Comparison of ENCODE assay signal across 8 mouse cellular contexts in the genomic region with DNA sequence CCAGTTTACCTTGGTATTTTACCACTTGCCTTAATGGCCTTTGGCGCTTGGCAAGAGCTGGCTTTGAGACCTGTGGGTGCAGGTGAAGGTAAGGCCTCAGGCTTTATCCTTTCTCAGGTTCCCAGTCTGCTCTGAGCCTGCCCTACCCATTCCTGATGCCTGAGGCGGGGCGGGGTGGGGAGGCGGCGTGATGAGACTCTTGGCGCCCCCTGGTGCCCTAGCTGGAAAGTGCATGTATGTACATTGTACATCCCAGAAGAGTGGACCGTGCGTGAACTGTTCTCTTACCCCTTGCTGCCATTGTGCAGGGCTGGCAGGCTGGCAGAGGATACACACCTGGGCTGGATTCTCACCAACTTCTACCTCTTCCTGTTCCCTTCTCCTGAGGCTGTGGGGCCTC. TPM values are rescaled to one million over a fixed set of nuclear protein-coding genes. Genes with fewer than 3 reads are reported as not detected.
A peak's percentile ranks its signal among the peaks of the same experiment; 100 is the strongest.
DNase-seq lines count a peak whose midpoint lies in the region; ATAC-seq and TF ChIP-seq lines count a peak whose summit lies in the region.

No protein-coding gene starts in this region.

- H3K9me3 ChIP-seq in E14TG2a.4 (ENCODE audit: low read length): peaks cover 6% of the 10 kb centered on the region; the same call in 1 of the 2 replicates
- H3K9me3 ChIP-seq in embryonic facial prominence, embryonic 14.5 days (ENCODE audit: control insufficient read depth, low read length): no peaks in the 10 kb centered on the region
- no peaks in the 10 kb centered on the region for H3K9me3 ChIP-seq in heart, embryonic 15.5 days (replicated peaks)
- no peaks in the 10 kb centered on the region for H3K9me3 ChIP-seq in liver, postnatal 0 days (ENCODE audit: low read length)
- no peaks in the 10 kb centered on the region for H3K9me3 ChIP-seq in neural tube, embryonic 13.5 days

- peak; percentile 66 for TF ChIP-seq CTCF in E14TG2a.4 (conservative IDR thresholded peaks at IDR 0.05; ENCODE audit: low read length)
- peak; percentile 96 for TF ChIP-seq CTCF in liver, postnatal 0 days (IDR thresholded peaks at IDR 0.05; ENCODE audit: low read depth)

- no peak overlapping the region for H3K4me2 ChIP-seq in embryonic facial prominence, embryonic 14.5 days (ENCODE audit: low read depth, low read length)
- 0 out of 2 replicates have a peak overlapping the region, but pooled peaks have one; percentile 15 for H3K4me2 ChIP-seq in heart, embryonic 15.5 days
- no peak overlapping the region for H3K4me2 ChIP-seq in liver, postnatal 0 days (ENCODE audit: low read depth, low read length)
- H3K4me2 ChIP-seq in neural tube, embryonic 13.5 days: no peak overlapping the region

- peaks cover 50% of the 10 kb centered on the region for H3K4me1 ChIP-seq in E14TG2a.4 (replicated peaks; ENCODE audit: low read depth, low read length)
- no peaks in the 10 kb centered on the region; the same call in 1 of the 2 replicates for H3K4me1 ChIP-seq in embryonic facial prominence, embryonic 14.5 days (ENCODE audit: control insufficient read depth, insufficient read depth, low read length)
- peaks cover 13% of the 10 kb centered on the region; the same call in 1 of the 2 replicates for H3K4me1 ChIP-seq in heart, embryonic 15.5 days (replicated peaks)
- no peaks in the 10 kb centered on the region for H3K4me1 ChIP-seq in liver, postnatal 0 days (ENCODE audit: insufficient read depth)
- H3K4me1 ChIP-seq in neural tube, embryonic 13.5 days (replicated peaks): peaks cover 8% of the 10 kb centered on the region

- H3K27me3 ChIP-seq in E14TG2a.4 (ENCODE audit: insufficient read depth, low read length): peaks cover 4% of the 10 kb centered on the region; the same call in 1 of the 2 replicates
- no peaks in the 10 kb centered on the region for H3K27me3 ChIP-seq in embryonic facial prominence, embryonic 14.5 days (replicated peaks; ENCODE audit: control insufficient read depth, insufficient read depth, low read length)
- 0 out of 2 replicates have a peak, but pooled peaks cover 4% of the 10 kb centered on the region for H3K27me3 ChIP-seq in heart, embryonic 15.5 days
- H3K27me3 ChIP-seq in liver, postnatal 0 days (ENCODE audit: insufficient read depth, low read length): no peaks in the 10 kb centered on the region
- H3K27me3 ChIP-seq in neural tube, embryonic 13.5 days: peaks cover 15% of the 10 kb centered on the region

- DNase-seq in adrenal gland, postnatal 4 days (ENCODE audit: low spot score in 2 of 2): peak; percentile 69 to 71
- DNase-seq in embryonic facial prominence, embryonic 14.5 days (ENCODE audit: low spot score): peak; percentile 80
- DNase-seq in kidney, postnatal 14 days: peak; percentile 89
- peak; percentile 91 for DNase-seq in liver, postnatal 0 days
- peak; percentile 78 for DNase-seq in thymus, postnatal 0 days (ENCODE audit: low spot score)

- no peak overlapping the region; the same call in 1 of the 2 replicates for H3K27ac ChIP-seq in embryonic facial prominence, embryonic 14.5 days (replicated peaks; ENCODE audit: low read depth, low read length)
- H3K27ac ChIP-seq in heart, embryonic 15.5 days: no peak overlapping the region
- H3K27ac ChIP-seq in liver, postnatal 0 days (ENCODE audit: low read depth): no peak overlapping the region
- no peak overlapping the region for H3K27ac ChIP-seq in neural tube, embryonic 13.5 days (replicated peaks)

- ATAC-seq in embryonic facial prominence, embryonic 14.5 days (ENCODE audit: low read depth): peak; percentile 86
- peak; percentile 69 for ATAC-seq in heart, embryonic 15.5 days (replicated peaks; ENCODE audit: insufficient number of reproducible peaks, insufficient read depth, low FRiP score, low read depth)
- ATAC-seq in liver, postnatal 0 days: peak; percentile 86
- ATAC-seq in neural tube, embryonic 13.5 days (ENCODE audit: low read depth): peak; percentile 83

- TF ChIP-seq EP300 in liver, postnatal 0 days (IDR thresholded peaks at IDR 0.05; ENCODE audit: low read depth): no peak

- H3K9ac ChIP-seq in embryonic facial prominence, embryonic 14.5 days (ENCODE audit: low read depth, low read length): no peak overlapping the region
- no peak overlapping the region for H3K9ac ChIP-seq in heart, embryonic 15.5 days
- no peak overlapping the region for H3K9ac ChIP-seq in liver, postnatal 0 days (replicated peaks)
- no peak overlapping the region for H3K9ac ChIP-seq in neural tube, embryonic 13.5 days

- no peak overlapping the region for H3K4me3 ChIP-seq in E14TG2a.4 (replicated peaks; ENCODE audit: low read length)
- no peak overlapping the region for H3K4me3 ChIP-seq in embryonic facial prominence, embryonic 14.5 days (ENCODE audit: low read depth, low read length)
- H3K4me3 ChIP-seq in heart, embryonic 15.5 days: no peak overlapping the region
- H3K4me3 ChIP-seq in liver, postnatal 0 days (ENCODE audit: low read depth, low read length): no peak overlapping the region
- H3K4me3 ChIP-seq in neural tube, embryonic 13.5 days: no peak overlapping the region

- 1% methylated on average over 8 of the region's 8 CpGs for WGBS in embryonic facial prominence, embryonic 14.5 days
- under 1% methylated on average over 8 of the region's 8 CpGs for WGBS in heart, embryonic 15.5 days
- WGBS in liver, postnatal 0 days (ENCODE audit: insufficient replicate concordance): 3% methylated on average over 8 of the region's 8 CpGs
- 2% methylated on average over 8 of the region's 8 CpGs for WGBS in neural tube, embryonic 13.5 days

- H3K36me3 ChIP-seq in E14TG2a.4 (ENCODE audit: insufficient read depth, low read length): no peaks in the 10 kb centered on the region
- peaks cover 23% of the 10 kb centered on the region for H3K36me3 ChIP-seq in embryonic facial prominence, embryonic 14.5 days (ENCODE audit: control insufficient read depth, insufficient read depth, low read length)
- peaks cover 9% of the 10 kb centered on the region; the same call in 1 of the 2 replicates for H3K36me3 ChIP-seq in heart, embryonic 15.5 days
- peaks cover 9% of the 10 kb centered on the region for H3K36me3 ChIP-seq in liver, postnatal 0 days (replicated peaks; ENCODE audit: insufficient read depth, low read length)
- H3K36me3 ChIP-seq in neural tube, embryonic 13.5 days: no peaks in the 10 kb centered on the region

RNA-seq across cellular contexts. Expression of a gene that starts 16.8 kb away (rescaled TPM):
- total RNA-seq in adrenal gland, postnatal 4 days (2021): 10 to 100 TPM; 11.5 to 15.5 TPM
- polyA plus RNA-seq in embryonic facial prominence, embryonic 14.5 days (2014; fragmentation: Nextera tagmentation; extraction: Ambion mirVana): 9.5 and 10.1 TPM in 2 replicates
- polyA plus RNA-seq in heart, embryonic 15.5 days (2015; fragmentation: Nextera tagmentation; extraction: Ambion mirVana): 2.1 and 5.3 TPM in 2 replicates
- 27.3 and 30.0 TPM in 2 replicates for polyA plus RNA-seq in liver, postnatal 0 days (2015; fragmentation: Nextera tagmentation; extraction: Ambion mirVana)
- 19.7 and 21.8 TPM in 2 replicates for polyA plus RNA-seq in neural tube, embryonic 13.5 days (2015; fragmentation: Nextera tagmentation; extraction: Ambion mirVana)
- 14.6 and 15.1 TPM in 2 replicates for polyA plus RNA-seq in thymus, postnatal 0 days (2015; fragmentation: Nextera tagmentation; extraction: Ambion mirVana)

RNA-seq across cellular contexts. Expression of a gene that starts 32.0 kb away (rescaled TPM):
- total RNA-seq in adrenal gland, postnatal 4 days (2021): 100 to 1,000 TPM; 109 to 113 TPM
- polyA plus RNA-seq in embryonic facial prominence, embryonic 14.5 days (2014; fragmentation: Nextera tagmentation; extraction: Ambion mirVana): 426 and 482 TPM in 2 replicates
- 110 and 131 TPM in 2 replicates for polyA plus RNA-seq in heart, embryonic 15.5 days (2015; fragmentation: Nextera tagmentation; extraction: Ambion mirVana)
- 68.4 and 73.4 TPM in 2 replicates for polyA plus RNA-seq in liver, postnatal 0 days (2015; fragmentation: Nextera tagmentation; extraction: Ambion mirVana)
- 41.9 and 45.3 TPM in 2 replicates for polyA plus RNA-seq in neural tube, embryonic 13.5 days (2015; fragmentation: Nextera tagmentation; extraction: Ambion mirVana)
- 40.6 and 43.8 TPM in 2 replicates for polyA plus RNA-seq in thymus, postnatal 0 days (2015; fragmentation: Nextera tagmentation; extraction: Ambion mirVana)

RNA-seq across cellular contexts. Expression of a gene that starts 52.8 kb away (rescaled TPM):
- 10 to 100 TPM; 34.9 to 35.7 TPM for total RNA-seq in adrenal gland, postnatal 4 days (2021)
- polyA plus RNA-seq in embryonic facial prominence, embryonic 14.5 days (2014; fragmentation: Nextera tagmentation; extraction: Ambion mirVana): 18.1 and 21.4 TPM in 2 replicates
- 11.8 and 14.1 TPM in 2 replicates for polyA plus RNA-seq in heart, embryonic 15.5 days (2015; fragmentation: Nextera tagmentation; extraction: Ambion mirVana)
- 9.0 and 9.2 TPM in 2 replicates for polyA plus RNA-seq in liver, postnatal 0 days (2015; fragmentation: Nextera tagmentation; extraction: Ambion mirVana)
- 30.4 and 31.1 TPM in 2 replicates for polyA plus RNA-seq in neural tube, embryonic 13.5 days (2015; fragmentation: Nextera tagmentation; extraction: Ambion mirVana)
- polyA plus RNA-seq in thymus, postnatal 0 days (2015; fragmentation: Nextera tagmentation; extraction: Ambion mirVana): 9.6 and 12.3 TPM in 2 replicates

RNA-seq across cellular contexts. Expression of a gene that starts 54.5 kb away (rescaled TPM):
- total RNA-seq in adrenal gland, postnatal 4 days (2021): 10 to 100 TPM; 11.2 to 16.1 TPM
- 21.5 and 24.7 TPM in 2 replicates for polyA plus RNA-seq in embryonic facial prominence, embryonic 14.5 days (2014; fragmentation: Nextera tagmentation; extraction: Ambion mirVana)
- 6.5 and 8.0 TPM in 2 replicates for polyA plus RNA-seq in heart, embryonic 15.5 days (2015; fragmentation: Nextera tagmentation; extraction: Ambion mirVana)
- 0.37 and 0.51 TPM in 2 replicates for polyA plus RNA-seq in liver, postnatal 0 days (2015; fragmentation: Nextera tagmentation; extraction: Ambion mirVana)
- polyA plus RNA-seq in neural tube, embryonic 13.5 days (2015; fragmentation: Nextera tagmentation; extraction: Ambion mirVana): 32.5 and 33.7 TPM in 2 replicates
- 8.1 and 10.3 TPM in 2 replicates for polyA plus RNA-seq in thymus, postnatal 0 days (2015; fragmentation: Nextera tagmentation; extraction: Ambion mirVana)
